Mouse (Mus musculus): Measurements from ENCODE around the gene Poldip3. TPM values are rescaled to one million over a fixed set of nuclear protein-coding genes. Genes with fewer than 3 reads are reported as not detected.

Gene Poldip3
- total RNA-seq, 1 experiment from 2014 or later = 123 TPM

GRCm38 (mm10) chr15:83099533-83100331, 49.5 kb downstream of the Poldip3 start:
- ATAC-seq (replicated peaks; ENCODE audit: insufficient number of reproducible peaks, low FRiP score, low TSS enrichment, poor library complexity, severe bottlenecking) = peak; percentile 96

- no peak for ATAC-seq (replicated peaks; ENCODE audit: insufficient number of reproducible peaks, low FRiP score, low TSS enrichment, poor library complexity, severe bottlenecking)
These were observed 53.2 kb downstream of the Poldip3 start for GRCm38 (mm10) chr15:83095950-83096349.

DNA sequence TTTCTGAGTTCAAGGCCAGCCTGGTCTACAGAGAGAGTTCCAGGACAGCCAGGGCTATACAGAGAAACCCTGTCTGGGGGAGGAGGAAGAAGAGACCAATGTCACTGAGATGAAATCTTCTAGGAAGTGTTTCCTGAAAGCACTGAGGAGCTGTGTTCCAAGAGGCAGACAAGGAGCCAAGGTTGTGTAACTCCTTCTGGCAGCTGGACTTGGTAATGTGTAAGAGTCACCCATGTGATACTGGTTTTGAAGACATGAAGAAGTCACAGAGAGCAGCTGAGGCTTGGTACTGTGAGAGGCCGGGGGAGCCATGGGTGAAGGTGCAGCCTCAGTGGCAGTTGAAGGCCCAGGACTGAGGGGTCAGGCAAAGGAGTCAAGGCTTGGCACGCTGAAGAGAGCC, 55.5 kb downstream of the Poldip3 start:
- ATAC-seq (replicated peaks; ENCODE audit: insufficient number of reproducible peaks, low FRiP score, low TSS enrichment, poor library complexity, severe bottlenecking) = no peak

- ATAC-seq (replicated peaks; ENCODE audit: insufficient number of reproducible peaks, low FRiP score, low TSS enrichment, poor library complexity, severe bottlenecking) = no peak
These were observed 58.3 kb downstream of the Poldip3 start for GRCm38 (mm10) chr15:83090874-83091273.

- no peak for ATAC-seq (replicated peaks; ENCODE audit: insufficient number of reproducible peaks, low FRiP score, low TSS enrichment, poor library complexity, severe bottlenecking)
These were observed 59.9 kb downstream of the Poldip3 start, which contains the start of gene Serhl for GRCm38 (mm10) chr15:83089429-83089605. TSS of gene Serhl (plus strand) at chr15:83089506.

- no peak for ATAC-seq (replicated peaks; ENCODE audit: insufficient number of reproducible peaks, low FRiP score, low TSS enrichment, poor library complexity, severe bottlenecking)
These were observed 60.4 kb downstream of the Poldip3 start for GRCm38 (mm10) chr15:83088495-83089428.

DNA sequence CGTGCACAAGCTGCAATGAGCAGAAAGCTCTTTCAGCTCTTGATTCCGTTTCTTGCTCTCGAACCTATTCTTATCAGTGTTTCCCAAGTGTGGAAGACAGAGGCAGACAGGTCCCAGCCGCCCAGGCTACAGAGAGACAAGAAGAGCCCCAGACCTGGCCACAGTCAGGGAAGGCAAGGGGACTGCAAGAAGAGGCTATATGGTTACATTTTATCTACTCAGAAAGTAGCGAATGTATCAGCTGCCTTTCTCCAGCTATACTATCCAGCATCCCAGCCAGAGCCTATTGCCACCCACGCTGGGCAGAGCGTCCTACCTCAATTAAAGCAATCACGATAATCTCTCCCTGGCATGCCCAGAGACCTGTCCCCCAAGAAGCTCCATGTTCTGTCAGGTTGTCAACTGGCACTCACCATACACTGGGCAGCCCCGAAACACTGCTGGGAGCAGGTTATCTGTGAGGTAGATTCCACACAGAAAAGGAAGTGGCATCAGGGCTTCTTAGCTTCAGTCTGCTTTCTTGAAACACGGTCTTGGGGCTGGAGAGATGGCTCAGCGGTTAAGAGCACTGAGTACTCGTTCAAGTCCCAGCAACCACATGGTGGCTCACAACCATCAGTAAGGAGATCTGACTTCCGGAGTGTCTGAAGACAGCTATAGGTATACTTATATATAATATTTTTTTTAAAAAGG, 62.4 kb downstream of the Poldip3 start:
- ATAC-seq (replicated peaks; ENCODE audit: insufficient number of reproducible peaks, low FRiP score, low TSS enrichment, poor library complexity, severe bottlenecking) = no peak

DNA sequence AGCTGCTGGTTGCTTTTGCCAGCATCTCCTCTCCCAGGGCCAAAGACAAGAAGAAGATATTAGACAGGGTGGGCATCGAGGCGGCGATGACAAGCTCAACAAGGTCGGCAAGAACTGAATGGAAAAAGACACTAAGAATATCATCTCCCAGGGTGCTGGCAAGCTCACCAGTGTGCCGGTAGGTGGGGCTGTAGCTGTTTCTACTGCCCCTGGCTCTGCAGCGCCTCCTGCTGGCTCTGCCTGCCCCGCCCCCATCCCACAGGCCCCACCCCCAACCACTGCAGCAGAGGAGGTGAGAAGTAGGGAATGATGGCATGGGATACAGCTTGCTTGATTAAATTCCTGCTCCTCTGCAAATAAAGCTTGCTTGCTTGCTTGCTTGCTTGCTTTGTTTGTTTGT, 63.3 kb downstream of the Poldip3 start:
- peak; percentile 52; the same call in 1 of the 2 replicates for ATAC-seq (replicated peaks; ENCODE audit: insufficient number of reproducible peaks, low FRiP score, low TSS enrichment, poor library complexity, severe bottlenecking)

- no peak for ATAC-seq (replicated peaks; ENCODE audit: insufficient number of reproducible peaks, low FRiP score, low TSS enrichment, poor library complexity, severe bottlenecking)
These were observed 65.1 kb downstream of the Poldip3 start for GRCm38 (mm10) chr15:83084022-83084640.

- ATAC-seq (replicated peaks; ENCODE audit: insufficient number of reproducible peaks, low FRiP score, low TSS enrichment, poor library complexity, severe bottlenecking) = no peak
These were observed 65.7 kb downstream of the Poldip3 start for GRCm38 (mm10) chr15:83083530-83083929.

Other genes with a start within 250 kb of the Poldip3 start
- 77.4 to 104 TPM (median 81.3 TPM) in 3 replicates for gene Tcf20, start 161.5 kb downstream of the Poldip3 start, total RNA-seq (2017)
- 156 to 182 TPM (median 181 TPM) in 3 replicates for gene Nfam1, start 116.1 kb downstream of the Poldip3 start, total RNA-seq (2017)
- 16.9 to 26.7 TPM (median 20.9 TPM) in 3 replicates for gene Serhl, start 59.9 kb downstream of the Poldip3 start, total RNA-seq (2017)
- gene Rrp7a, start 26.6 kb downstream of the Poldip3 start, total RNA-seq (2017) = 29.8 to 65.9 TPM (median 55.4 TPM) in 3 replicates
- gene Cyb5r3, start 23.2 kb upstream of the Poldip3 start, total RNA-seq (2017) = 58.3 to 66.1 TPM (median 60.8 TPM) in 3 replicates
- 0.29 to 2.5 TPM in 2 of 3 replicates, not detected in the other for gene A4galt, start 102.4 kb upstream of the Poldip3 start, total RNA-seq (2017)
- gene Arfgap3, start 200.9 kb upstream of the Poldip3 start, total RNA-seq (2017) = 15.1 to 26.9 TPM (median 15.7 TPM) in 3 replicates